Mouse (Mus musculus) megakaryocyte, embryonic 14.5 days (primary cell): Measurements from ENCODE around the gene Ces2g. TPM values are rescaled to one million over a fixed set of nuclear protein-coding genes. Genes with fewer than 3 reads are reported as not detected.

Experiments
- H3K27me3 ChIP-seq: replicated peaks from 2 replicates; pipeline ENCODE3; 2012; ENCODE audit warnings: inconsistent platforms
- H3K36me3 ChIP-seq: replicated peaks from 2 replicates; pipeline ENCODE3; 2012; ENCODE audit warnings: low read length, inconsistent platforms, mixed read lengths
- H3K4me1 ChIP-seq: 2 replicates; pipeline ENCODE4 v1.6.1; 2012; ENCODE audit warnings: inconsistent platforms
- H3K4me3 ChIP-seq: replicated peaks from 2 replicates; pipeline ENCODE3; 2012; ENCODE audit warnings: moderate library complexity, mild to moderate bottlenecking, inconsistent platforms
- H3K9me3 ChIP-seq: 2 replicates; pipeline ENCODE4 v1.6.1; 2012; ENCODE audit warnings: inconsistent platforms
- FLI1 ChIP-seq: IDR thresholded peaks from 2 replicates; pipeline ENCODE4 v1.6.1; 2012; ENCODE audit warnings: low read length, inconsistent platforms, mixed read lengths
- GATA1 ChIP-seq: IDR thresholded peaks from 3 replicates; pipeline ENCODE4 v1.6.1; 2012; ENCODE audit warnings: mixed read lengths, low read length, inconsistent platforms, borderline replicate concordance
- polyA plus RNA-seq: library from polyadenylated mRNA; stranded (reverse); fragments of >175 nt; gene quantifications from 2 replicates; pipeline ENCODE4 v1.2.3, GENCODE M21; 2012; ENCODE audit warnings: low replicate concordance; ENCODE audit not compliant: insufficient read depth

Gene Ces2g
- 0.11 TPM in 1 of 2 replicates, not detected in the other for polyA plus RNA-seq

- peaks cover 4% of the 10 kb centered on the region for H3K4me1 ChIP-seq
These were observed at the start of gene Ces2g for GRCm38 (mm10) chr8:104961537-104961961. Gene Ces2g (plus strand): TSS chr8:104961718.

GRCm38 (mm10) chr8:104925972-104926596 is 35.4 kb upstream of the Ces2g start, which contains the start of gene Ces2e:
Gene Ces2e (plus strand): TSS chr8:104926260.
- no peaks in the 10 kb centered on the region for H3K36me3 ChIP-seq
- H3K27me3 ChIP-seq: peaks cover 6% of the 10 kb centered on the region
- no peak within 1 kb of the TSS for H3K4me3 ChIP-seq
- H3K4me1 ChIP-seq: peaks cover 7% of the 10 kb centered on the region; the same call in 1 of the 2 replicates
- no peaks in the 10 kb centered on the region; the same call in 1 of the 2 replicates for H3K9me3 ChIP-seq
- TF ChIP-seq FLI1 (no peak), GATA1 (no peak)

More at GRCm38 (mm10) chr8:104961537-104961961, at the start of gene Ces2g:
- no peaks in the 10 kb centered on the region for H3K9me3 ChIP-seq
- TF ChIP-seq GATA1 (no peak), FLI1 (no peak)
- H3K27me3 ChIP-seq: no peaks in the 10 kb centered on the region
- no peaks in the 10 kb centered on the region for H3K36me3 ChIP-seq
- peak within 1 kb of the TSS; percentile 31 for H3K4me3 ChIP-seq

- Histone ChIP-seq H3K4me1 (peaks cover 7% of the 10 kb centered on the region; the same call in 1 of the 2 replicates), H3K9me3 (no peaks in the 10 kb centered on the region; the same call in 1 of the 2 replicates), H3K4me3 (no peak overlapping the region), H3K27me3 (peaks cover 6% of the 10 kb centered on the region), H3K36me3 (no peaks in the 10 kb centered on the region)
- TF ChIP-seq FLI1 (no peak), GATA1 (no peak)
These were observed 34.2 kb upstream of the Ces2g start for GRCm38 (mm10) chr8:104927301-104927700.

- Histone ChIP-seq H3K4me3 (no peak overlapping the region), H3K4me1 (no peaks in the 10 kb centered on the region), H3K9me3 (no peaks in the 10 kb centered on the region), H3K36me3 (no peaks in the 10 kb centered on the region), H3K27me3 (peaks cover 10% of the 10 kb centered on the region)
- TF ChIP-seq FLI1 (no peak), GATA1 (no peak)
These were observed 16.9 kb upstream of the Ces2g start for GRCm38 (mm10) chr8:104944665-104945064.

- H3K9me3 ChIP-seq: no peaks in the 10 kb centered on the region
- H3K4me3 ChIP-seq: no peak within 1 kb of the TSS
- H3K36me3 ChIP-seq: no peaks in the 10 kb centered on the region
- no peaks in the 10 kb centered on the region for H3K4me1 ChIP-seq
- peaks cover 5% of the 10 kb centered on the region for H3K27me3 ChIP-seq
- TF ChIP-seq FLI1 (no peak), GATA1 (no peak)
These were observed 14.5 kb upstream of the Ces2g start, which contains the start of gene Ces2f for GRCm38 (mm10) chr8:104947056-104947455. Gene Ces2f (plus strand): TSS chr8:104947356.

GRCm38 (mm10) chr8:104949031-104949430 is 12.5 kb upstream of the Ces2g start:
- Histone ChIP-seq H3K27me3 (peaks cover 5% of the 10 kb centered on the region), H3K4me1 (no peaks in the 10 kb centered on the region), H3K9me3 (no peaks in the 10 kb centered on the region), H3K36me3 (no peaks in the 10 kb centered on the region), H3K4me3 (no peak overlapping the region)
- TF ChIP-seq FLI1 (no peak), GATA1 (no peak)

- no peak for TF ChIP-seq GATA1
- no peak for TF ChIP-seq FLI1
- no peak overlapping the region for H3K4me3 ChIP-seq
These were observed 847 bp downstream of the Ces2g start for GRCm38 (mm10) chr8:104962229-104962901.

GRCm38 (mm10) chr8:104963375-104963894 is 1.9 kb downstream of the Ces2g start:
- H3K4me3 ChIP-seq: no peak overlapping the region
- no peaks in the 10 kb centered on the region for H3K27me3 ChIP-seq
- TF ChIP-seq FLI1: no peak
- no peak for TF ChIP-seq GATA1
- no peaks in the 10 kb centered on the region for H3K36me3 ChIP-seq
- peaks cover 4% of the 10 kb centered on the region for H3K4me1 ChIP-seq
- no peaks in the 10 kb centered on the region for H3K9me3 ChIP-seq

More at GRCm38 (mm10) chr8:104962229-104962901, 847 bp downstream of the Ces2g start:
- Histone ChIP-seq H3K4me1 (peaks cover 4% of the 10 kb centered on the region), H3K27me3 (no peaks in the 10 kb centered on the region), H3K36me3 (no peaks in the 10 kb centered on the region), H3K9me3 (no peaks in the 10 kb centered on the region)

- Histone ChIP-seq H3K9me3 (peaks cover 14% of the 10 kb centered on the region; the same call in 1 of the 2 replicates), H3K27me3 (peaks cover 2% of the 10 kb centered on the region), H3K36me3 (no peaks in the 10 kb centered on the region), H3K4me1 (no peaks in the 10 kb centered on the region), H3K4me3 (no peak overlapping the region)
- TF ChIP-seq FLI1 (no peak), GATA1 (no peak)
These were observed 22.6 kb downstream of the Ces2g start for GRCm38 (mm10) chr8:104984126-104984525.
